Mouse (Mus musculus): ENCODE data around the gene Supt3. TPM values are rescaled to one million over a fixed set of nuclear protein-coding genes. Genes with fewer than 3 reads are reported as not detected.

The Supt3 gene
- polyA plus RNA-seq, 1 experiment: 11.4 TPM

DNA sequence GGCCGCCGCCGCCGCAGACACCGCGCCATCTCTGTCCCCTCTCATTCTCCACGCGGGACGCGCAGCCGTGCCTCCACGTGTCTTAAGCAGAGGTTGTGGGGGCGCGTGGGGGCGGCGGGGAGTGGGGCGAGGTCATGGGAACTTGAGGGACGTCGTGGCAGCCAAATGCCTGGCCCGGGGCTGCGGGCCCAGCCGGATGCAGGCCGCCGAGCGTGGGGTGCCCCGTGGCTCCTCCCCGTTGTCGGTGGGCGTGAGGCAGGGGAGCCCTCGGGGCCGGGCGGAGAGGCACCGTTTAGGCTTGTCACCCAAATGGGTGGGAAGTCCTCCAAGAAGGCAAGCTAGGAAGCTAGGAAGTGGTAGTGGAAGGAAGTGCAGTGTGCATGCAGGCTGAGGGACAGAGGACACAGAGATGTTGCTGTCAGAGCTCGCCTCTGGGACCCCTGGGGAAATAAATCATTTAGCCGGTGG lies 419 bp downstream of the Supt3 start:
- Histone ChIP-seq H3K9me3 (no peaks in the 10 kb centered on the region), H3K4me3 (replicated peaks) (peak overlapping the region; percentile 97), H3K27me3 (replicated peaks) (no peaks in the 10 kb centered on the region), H3K4me1 (peaks cover 39% of the 10 kb centered on the region), H3K36me3 (replicated peaks; ENCODE audit: low read length) (no peaks in the 10 kb centered on the region)
- TF ChIP-seq FLI1 (IDR thresholded peaks at IDR 0.05; ENCODE audit: low read length) (no peak), GATA1 (IDR thresholded peaks at IDR 0.05; ENCODE audit: borderline replicate concordance, low read length) (no peak)

DNA sequence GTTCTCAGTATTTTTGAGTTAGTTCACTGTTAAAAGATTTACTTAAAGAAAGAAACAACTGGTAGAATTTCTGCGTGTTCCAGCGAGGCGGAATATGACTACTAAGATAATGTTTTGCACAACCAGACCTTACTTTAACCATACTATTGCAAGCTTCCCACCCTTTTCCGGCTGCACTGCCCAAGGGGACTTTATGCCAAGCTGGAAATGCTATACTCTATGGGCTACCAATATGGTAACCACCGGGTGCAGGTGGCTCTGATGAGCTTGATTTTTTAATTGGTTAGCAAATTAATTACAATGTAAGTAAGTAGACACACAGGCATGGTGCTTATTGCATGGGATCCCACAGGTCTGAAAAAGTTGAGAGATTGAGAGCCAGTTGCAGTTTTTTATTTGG lies 1.2 kb downstream of the Supt3 start:
- no peaks in the 10 kb centered on the region for H3K9me3 ChIP-seq
- peaks cover 44% of the 10 kb centered on the region for H3K4me1 ChIP-seq
- H3K36me3 ChIP-seq (replicated peaks; ENCODE audit: low read length): no peaks in the 10 kb centered on the region
- H3K4me3 ChIP-seq (replicated peaks): peak overlapping the region; percentile 97
- no peaks in the 10 kb centered on the region for H3K27me3 ChIP-seq (replicated peaks)
- TF ChIP-seq FLI1 (IDR thresholded peaks at IDR 0.05; ENCODE audit: low read length) (no peak), GATA1 (IDR thresholded peaks at IDR 0.05; ENCODE audit: borderline replicate concordance, low read length) (no peak)

DNA sequence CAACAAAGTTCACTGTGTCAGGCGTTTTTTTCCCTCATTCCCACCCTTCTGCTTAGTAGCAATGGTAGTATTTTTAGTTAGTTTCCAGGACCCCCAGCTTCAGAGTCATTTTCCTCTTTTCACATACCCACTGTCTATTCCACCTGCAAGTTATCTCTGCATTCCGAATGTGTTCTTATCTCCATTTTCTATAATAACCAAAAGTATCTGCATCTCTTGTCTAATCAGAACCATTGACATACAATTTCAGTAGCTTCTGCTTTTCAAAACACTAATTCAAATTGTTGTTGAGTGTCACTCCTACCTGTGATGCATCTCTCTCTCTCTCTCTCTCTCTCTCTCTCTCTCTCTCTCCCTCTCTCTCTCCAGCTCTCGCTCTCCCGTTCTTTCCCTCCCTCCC lies 3.4 kb downstream of the Supt3 start:
- H3K27me3 ChIP-seq (replicated peaks): no peaks in the 10 kb centered on the region
- no peaks in the 10 kb centered on the region for H3K9me3 ChIP-seq
- no peak overlapping the region for H3K4me3 ChIP-seq (replicated peaks)
- no peaks in the 10 kb centered on the region for H3K36me3 ChIP-seq (replicated peaks; ENCODE audit: low read length)
- peaks cover 56% of the 10 kb centered on the region for H3K4me1 ChIP-seq
- TF ChIP-seq FLI1 (IDR thresholded peaks at IDR 0.05; ENCODE audit: low read length): no peak
- TF ChIP-seq GATA1 (IDR thresholded peaks at IDR 0.05; ENCODE audit: borderline replicate concordance, low read length): no peak

DNA sequence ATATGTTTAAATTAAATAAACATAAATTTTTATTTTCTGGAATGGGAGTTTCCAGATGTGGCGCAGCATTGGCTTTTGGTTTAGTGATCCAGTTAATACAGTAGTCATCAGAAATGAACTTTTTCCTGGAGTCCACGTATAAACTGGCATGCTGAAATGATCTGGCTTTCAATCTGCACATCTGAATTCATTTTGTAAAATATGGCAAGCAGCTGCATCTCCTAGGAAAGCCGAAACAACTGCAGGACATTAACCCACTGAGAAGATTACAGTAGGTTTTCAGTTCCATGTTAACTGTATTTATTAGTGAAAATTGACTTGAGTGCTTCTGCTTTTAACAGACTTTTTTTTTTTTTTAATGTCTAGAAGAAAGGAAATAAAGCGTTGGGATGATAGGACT lies 5.4 kb downstream of the Supt3 start:
- Histone ChIP-seq H3K4me3 (replicated peaks) (no peak overlapping the region), H3K4me1 (peaks cover 60% of the 10 kb centered on the region), H3K36me3 (replicated peaks; ENCODE audit: low read length) (peaks cover 4% of the 10 kb centered on the region), H3K27me3 (replicated peaks) (no peaks in the 10 kb centered on the region), H3K9me3 (no peaks in the 10 kb centered on the region)
- TF ChIP-seq GATA1 (IDR thresholded peaks at IDR 0.05; ENCODE audit: borderline replicate concordance, low read length): no peak
- no peak for TF ChIP-seq FLI1 (IDR thresholded peaks at IDR 0.05; ENCODE audit: low read length)

DNA sequence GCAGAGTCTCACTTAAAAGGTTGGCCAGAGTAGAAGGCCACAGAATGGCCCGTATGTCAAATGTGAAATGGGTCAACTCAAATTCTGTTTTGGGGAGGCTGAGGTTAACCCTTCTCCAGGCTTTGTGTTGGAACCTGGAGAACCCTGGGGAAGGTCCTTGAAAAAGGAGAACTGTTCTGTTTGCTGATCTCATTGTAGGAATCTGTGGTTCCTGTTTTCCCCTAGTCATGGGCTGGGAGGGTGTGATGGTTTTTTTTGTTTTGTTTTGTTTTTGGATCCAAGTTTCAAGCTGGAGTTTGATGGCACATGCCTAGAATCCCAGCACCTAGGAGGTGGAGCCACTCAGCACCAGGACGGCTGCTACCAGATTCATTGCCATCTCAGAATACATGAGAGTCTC lies 6.2 kb downstream of the Supt3 start:
- Histone ChIP-seq H3K4me3 (replicated peaks) (no peak overlapping the region), H3K4me1 (peaks cover 52% of the 10 kb centered on the region), H3K36me3 (replicated peaks; ENCODE audit: low read length) (peaks cover 7% of the 10 kb centered on the region), H3K9me3 (no peaks in the 10 kb centered on the region), H3K27me3 (replicated peaks) (no peaks in the 10 kb centered on the region)
- TF ChIP-seq FLI1 (IDR thresholded peaks at IDR 0.05; ENCODE audit: low read length) (no peak), GATA1 (IDR thresholded peaks at IDR 0.05; ENCODE audit: borderline replicate concordance, low read length) (no peak)

DNA sequence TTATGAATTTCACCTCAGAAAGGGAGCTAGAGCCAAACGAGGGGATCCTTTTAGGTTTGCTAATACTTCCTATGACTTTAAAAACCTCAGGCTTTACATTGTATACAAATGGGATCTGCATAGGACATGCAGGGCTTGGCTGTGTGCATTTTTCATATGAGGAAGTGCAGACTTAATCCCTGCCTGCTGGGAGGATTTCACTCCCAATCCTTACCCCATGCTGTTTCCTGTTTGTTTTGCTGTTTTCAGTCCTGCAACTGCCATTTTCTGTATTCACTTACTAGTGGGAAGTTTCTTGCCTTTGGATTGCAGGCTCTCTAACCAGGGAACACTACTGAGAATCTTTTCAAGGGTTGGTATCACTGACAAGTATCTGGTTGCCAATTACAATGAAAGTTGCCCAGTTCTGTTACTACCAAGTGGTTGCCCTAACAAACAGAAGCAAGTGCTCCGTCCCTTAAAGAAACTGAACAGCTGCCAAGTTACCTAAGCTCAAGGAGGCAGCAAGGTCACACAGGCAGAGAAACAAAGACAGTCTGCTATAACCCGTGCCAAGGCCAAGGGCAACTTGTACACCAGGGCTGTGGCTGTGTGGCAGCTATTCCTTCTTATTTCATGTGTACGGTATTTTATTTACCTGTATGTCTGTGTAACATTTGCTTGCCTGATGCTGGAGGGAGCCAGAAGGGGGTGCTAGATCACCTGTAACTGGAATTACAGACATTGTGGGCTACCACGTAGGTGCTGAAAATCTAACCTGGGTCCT lies 12.2 kb downstream of the Supt3 start:
- peaks cover 30% of the 10 kb centered on the region for H3K4me1 ChIP-seq
- H3K9me3 ChIP-seq: no peaks in the 10 kb centered on the region
- no peak overlapping the region for H3K4me3 ChIP-seq (replicated peaks)
- TF ChIP-seq GATA1 (IDR thresholded peaks at IDR 0.05; ENCODE audit: borderline replicate concordance, low read length) (no peak), FLI1 (IDR thresholded peaks at IDR 0.05; ENCODE audit: low read length) (no peak)
- no peaks in the 10 kb centered on the region for H3K27me3 ChIP-seq (replicated peaks)
- H3K36me3 ChIP-seq (replicated peaks; ENCODE audit: low read length): peaks cover 26% of the 10 kb centered on the region

DNA sequence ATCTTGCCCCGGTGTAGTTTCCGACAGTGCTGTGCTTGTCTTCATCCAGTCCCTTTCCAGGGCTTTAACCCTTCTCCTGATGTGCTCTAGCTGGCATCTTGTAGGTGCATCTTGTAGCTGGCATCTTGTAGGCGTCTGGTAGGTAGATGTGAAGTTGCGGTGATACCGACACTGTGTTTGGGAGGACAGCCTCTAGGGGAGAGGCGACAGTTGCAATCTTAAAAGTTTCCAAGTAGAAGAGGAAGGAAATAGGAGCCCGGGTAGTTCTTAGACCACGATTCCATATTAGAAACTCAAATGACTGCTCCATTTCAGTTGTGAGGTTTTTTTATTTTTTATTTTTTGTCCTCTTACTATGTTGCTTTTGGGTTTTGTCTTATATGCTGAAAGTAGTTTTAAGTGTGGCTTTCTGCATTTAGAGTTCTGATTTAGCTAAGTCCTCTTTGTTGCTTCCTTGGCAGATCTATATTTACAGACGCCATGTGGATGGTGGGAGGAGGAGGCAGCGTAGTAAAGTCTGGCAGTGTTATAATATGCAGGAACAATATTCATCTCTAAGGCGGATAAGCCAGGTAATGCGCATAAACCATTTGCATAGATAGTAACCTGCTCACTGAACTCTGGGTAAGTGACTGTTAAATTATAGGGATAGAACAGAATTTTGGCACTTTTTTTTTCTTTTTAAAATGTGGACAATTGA lies 15.4 kb downstream of the Supt3 start:
- peaks cover 29% of the 10 kb centered on the region for H3K4me1 ChIP-seq

DNA sequence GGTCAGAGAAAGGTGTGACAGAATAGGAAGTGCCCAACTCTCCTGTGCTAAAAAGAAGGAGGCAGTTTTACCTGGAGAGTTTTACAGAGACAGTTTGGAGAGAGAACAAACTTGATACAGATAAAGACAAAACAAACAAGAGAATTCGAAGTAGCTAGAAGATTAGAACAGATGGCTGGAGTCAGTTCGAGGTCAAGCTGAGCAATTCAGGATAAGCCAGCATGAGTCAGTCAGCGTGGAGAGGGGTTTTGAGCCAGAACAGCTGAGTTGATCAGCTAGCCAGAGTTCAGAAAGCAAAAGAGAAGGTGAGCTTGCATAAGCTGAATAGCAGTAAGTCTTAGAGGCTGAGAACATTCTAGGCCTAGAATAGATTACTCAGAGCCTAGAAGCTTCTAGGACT lies 20.4 kb downstream of the Supt3 start:
- H3K27me3 ChIP-seq (replicated peaks): no peaks in the 10 kb centered on the region
- no peaks in the 10 kb centered on the region for H3K9me3 ChIP-seq
- H3K4me1 ChIP-seq: peaks cover 51% of the 10 kb centered on the region
- TF ChIP-seq FLI1 (IDR thresholded peaks at IDR 0.05; ENCODE audit: low read length) (no peak), GATA1 (IDR thresholded peaks at IDR 0.05; ENCODE audit: borderline replicate concordance, low read length) (no peak)
- peaks cover 30% of the 10 kb centered on the region for H3K36me3 ChIP-seq (replicated peaks; ENCODE audit: low read length)
- H3K4me3 ChIP-seq (replicated peaks): no peak overlapping the region

More for the DNA sequence above, 15.4 kb downstream of the Supt3 start:
- no peak for TF ChIP-seq FLI1 (IDR thresholded peaks at IDR 0.05; ENCODE audit: low read length)
- no peak for TF ChIP-seq GATA1 (IDR thresholded peaks at IDR 0.05; ENCODE audit: borderline replicate concordance, low read length)
- no peaks in the 10 kb centered on the region for H3K27me3 ChIP-seq (replicated peaks)
- no peak overlapping the region for H3K4me3 ChIP-seq (replicated peaks)
- H3K9me3 ChIP-seq: no peaks in the 10 kb centered on the region
- H3K36me3 ChIP-seq (replicated peaks; ENCODE audit: low read length): peaks cover 40% of the 10 kb centered on the region

DNA sequence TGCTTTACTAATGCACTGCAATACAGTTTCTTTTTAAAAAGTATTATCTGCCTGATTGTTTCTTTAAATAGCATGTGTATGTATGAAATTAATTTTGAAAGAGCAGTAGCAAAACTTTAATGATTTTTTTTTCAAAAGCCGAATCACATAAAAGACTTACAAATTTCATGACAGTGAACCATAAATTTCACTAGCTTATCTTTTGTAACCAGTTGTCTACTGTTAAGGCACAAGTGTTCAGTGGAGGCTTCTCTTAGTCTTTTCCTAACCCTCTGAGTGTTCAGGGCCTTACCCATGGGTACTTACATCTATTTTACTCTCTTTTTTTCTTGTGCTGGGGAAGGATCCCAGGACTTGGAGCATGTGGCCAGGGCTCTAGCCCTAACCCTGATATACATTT lies 30.1 kb downstream of the Supt3 start:
- no peak for TF ChIP-seq GATA1 (IDR thresholded peaks at IDR 0.05; ENCODE audit: borderline replicate concordance, low read length)
- TF ChIP-seq FLI1 (IDR thresholded peaks at IDR 0.05; ENCODE audit: low read length): no peak
- peaks cover 3% of the 10 kb centered on the region for H3K36me3 ChIP-seq (replicated peaks; ENCODE audit: low read length)

More for the DNA sequence above, 30.1 kb downstream of the Supt3 start:
- Histone ChIP-seq H3K4me1 (peaks cover 38% of the 10 kb centered on the region), H3K9me3 (no peaks in the 10 kb centered on the region), H3K4me3 (replicated peaks) (no peak overlapping the region), H3K27me3 (replicated peaks) (no peaks in the 10 kb centered on the region)
